Mouse (Mus musculus) forebrain, embryonic 14.5 days (tissue): Measurements from ENCODE around the gene Pdlim5. TPM values are rescaled to one million over a fixed set of nuclear protein-coding genes. Genes with fewer than 3 reads are reported as not detected.

Experiments used
- ATAC-seq: fragments of 200-750 bp; cut with Nextera tagmentation; 2 replicates; pipeline ENCODE4 v1.8.0; 2017; ENCODE audit warnings: mild to moderate bottlenecking, moderate library complexity
- DNase-seq: peaks from one replicate; pipeline ENCODE4 v3.0.0-alpha.2; 2015; ENCODE audit warnings: low spot score
- H3K27ac ChIP-seq: fragments of 300-500 bp; sonication (generic); 2 replicates; pipeline ENCODE4 v1.5.1; 2014; ENCODE audit warnings: low read depth, mild to moderate bottlenecking, control low read depth, low read length, moderate library complexity
- H3K27me3 ChIP-seq: fragments of 300-500 bp; sonication (generic); replicated peaks from 2 replicates; pipeline ENCODE4 v1.6.1; 2014; ENCODE audit warnings: low read length, control low read depth, mixed read lengths; ENCODE audit not compliant: control insufficient read depth, insufficient read depth
- H3K36me3 ChIP-seq: fragments of 300-500 bp; sonication (generic); 2 replicates; pipeline ENCODE4 v1.6.1; 2014; ENCODE audit warnings: low read length, control low read depth; ENCODE audit not compliant: control insufficient read depth, insufficient read depth
- H3K4me1 ChIP-seq: fragments of 300-500 bp; sonication (generic); 2 replicates; pipeline ENCODE4 v1.6.1; 2014; ENCODE audit warnings: antibody characterized with exemption, low read length, control low read depth; ENCODE audit not compliant: control insufficient read depth, insufficient read depth
- H3K4me2 ChIP-seq: fragments of 300-500 bp; sonication (generic); 2 replicates; pipeline ENCODE4 v1.6.1; 2014; ENCODE audit warnings: mild to moderate bottlenecking, control low read depth, low read length
- H3K4me3 ChIP-seq: fragments of 300-500 bp; sonication (generic); 2 replicates; pipeline ENCODE4 v1.5.1; 2014; ENCODE audit warnings: low read depth, low read length, control low read depth
- H3K9ac ChIP-seq: fragments of 300-500 bp; sonication (generic); 2 replicates; pipeline ENCODE4 v1.6.1; 2014; ENCODE audit warnings: mild to moderate bottlenecking, low read length, control low read depth, moderate library complexity
- H3K9me3 ChIP-seq: fragments of 300-500 bp; sonication (generic); replicated peaks from 2 replicates; pipeline ENCODE4 v1.6.1; 2016; ENCODE audit warnings: low read length, control low read depth, mixed read lengths; ENCODE audit not compliant: control insufficient read depth
- WGBS: fragments of 180-500 bp; shearing (Covaris S2); extraction: QIAGEN DNeasy Blood & Tissue Kit; methylation state at CpG from one replicate; pipeline ENCODE4 v1.1.7; 2014; 5-methylcytosine and 5-hydroxymethylcytosine counted together
- polyA plus RNA-seq: library from polyadenylated mRNA; unstranded; fragments of >200 nt; fragmentation: Nextera tagmentation; extraction: Ambion mirVana; gene quantifications from 2 replicates; pipeline ENCODE4 v1.2.1, GENCODE M21; 2014

Pdlim5 gene
- polyA plus RNA-seq, 1 experiment from 2014 or later = 14.3 TPM

DNA sequence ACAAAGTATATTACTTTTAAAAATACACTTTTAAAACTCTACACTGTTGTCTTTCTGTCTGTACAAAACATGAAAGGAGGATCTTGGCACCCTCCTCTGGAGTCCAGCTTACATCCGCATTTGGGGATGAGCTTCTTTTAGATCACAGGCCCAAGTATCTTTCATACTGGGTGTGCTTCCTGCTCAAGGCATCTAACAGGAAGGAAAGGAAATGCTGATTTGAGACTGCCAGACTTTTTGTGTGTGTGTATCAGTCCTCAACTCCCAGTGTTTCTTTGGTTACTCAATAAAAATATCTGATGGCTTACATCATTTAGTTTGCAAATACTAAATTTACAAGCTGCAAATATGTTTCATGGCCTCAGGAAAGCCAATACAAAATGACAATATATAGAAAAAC, 42.3 kb downstream of the Pdlim5 start:
- 86% methylated on average over 1 of the region's 1 CpGs for WGBS
- Histone ChIP-seq H3K27ac (no peak overlapping the region), H3K27me3 (no peaks in the 10 kb centered on the region), H3K36me3 (no peaks in the 10 kb centered on the region), H3K9me3 (no peaks in the 10 kb centered on the region), H3K9ac (no peak overlapping the region), H3K4me1 (no peaks in the 10 kb centered on the region), H3K4me2 (no peak overlapping the region), H3K4me3 (no peak overlapping the region)
- ATAC-seq = no peak
- DNase-seq = no peak

DNA sequence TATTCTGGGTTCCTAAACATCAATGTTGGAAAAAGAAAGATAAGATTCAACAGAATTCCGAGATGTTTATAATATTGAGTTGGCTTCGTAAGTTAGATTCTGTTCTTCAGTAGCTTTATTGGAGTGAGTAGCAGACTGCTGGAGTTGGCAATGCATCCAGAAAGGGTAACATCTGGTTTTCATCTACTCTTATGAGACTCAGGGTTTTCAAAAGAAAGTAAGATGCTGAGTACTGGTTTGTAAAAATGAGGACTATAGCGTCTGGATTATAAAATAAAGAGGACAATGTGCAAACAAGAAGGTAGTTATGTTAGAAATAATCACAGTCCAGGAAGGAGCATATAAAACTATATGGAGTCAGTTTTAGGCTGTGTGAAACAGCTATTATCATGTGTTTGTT, 45.0 kb downstream of the Pdlim5 start:
- ATAC-seq = no peak

DNA sequence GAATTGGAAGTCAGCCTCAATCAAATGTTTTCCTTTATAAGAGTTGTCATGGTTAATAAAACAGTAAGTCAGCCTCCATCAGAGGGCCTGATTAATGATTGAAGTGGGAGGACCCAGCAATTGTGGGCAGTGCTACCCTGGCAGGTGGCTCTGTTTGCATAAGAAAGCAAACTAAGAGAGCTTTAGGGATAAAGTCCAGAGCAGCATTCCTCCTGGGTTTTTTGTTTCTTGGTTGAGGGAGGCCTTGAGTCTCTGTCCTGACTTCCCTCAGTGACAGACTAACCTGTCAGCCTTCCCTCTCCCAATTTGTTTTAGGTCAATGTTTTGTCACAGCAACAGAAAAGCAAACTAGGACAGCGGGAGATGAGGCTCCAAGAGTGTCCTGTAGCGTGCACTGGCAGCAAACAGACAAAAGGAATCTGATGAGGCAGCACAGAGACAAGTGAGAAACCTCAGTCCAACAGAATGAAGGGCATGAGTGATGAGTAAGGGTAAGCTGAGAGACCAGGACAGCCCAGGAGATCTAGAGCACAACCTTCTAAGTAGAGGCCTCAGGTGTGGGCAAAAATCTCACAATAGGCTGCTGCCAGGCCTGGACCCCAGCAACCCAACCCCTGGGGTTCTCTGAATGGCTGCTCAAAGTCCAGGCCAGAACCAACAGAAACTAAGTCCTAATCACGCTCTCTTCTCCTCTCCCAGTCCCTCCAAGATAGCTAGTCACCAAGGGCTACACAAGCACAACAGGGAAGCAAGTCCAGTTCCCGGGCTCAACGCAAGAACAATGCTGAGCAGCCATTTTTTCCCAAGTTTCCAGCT, 46.5 kb downstream of the Pdlim5 start:
- Histone ChIP-seq H3K27ac (no peak overlapping the region), H3K4me1 (no peaks in the 10 kb centered on the region), H3K9ac (no peak overlapping the region), H3K27me3 (no peaks in the 10 kb centered on the region), H3K4me2 (no peak overlapping the region), H3K9me3 (no peaks in the 10 kb centered on the region), H3K36me3 (no peaks in the 10 kb centered on the region), H3K4me3 (no peak overlapping the region)
- 72% methylated on average over 5 of the region's 5 CpGs for WGBS
- DNase-seq = no peak
- no peak for ATAC-seq

More for the DNA sequence above, 45.0 kb downstream of the Pdlim5 start:
- DNase-seq = no peak
- H3K4me2 ChIP-seq = no peak overlapping the region
- no peak overlapping the region for H3K4me3 ChIP-seq
- H3K36me3 ChIP-seq = no peaks in the 10 kb centered on the region
- H3K9ac ChIP-seq = no peak overlapping the region
- no peaks in the 10 kb centered on the region for H3K27me3 ChIP-seq
- 95% methylated on average over 3 of the region's 3 CpGs for WGBS
- no peaks in the 10 kb centered on the region for H3K4me1 ChIP-seq
- no peak overlapping the region for H3K27ac ChIP-seq
- H3K9me3 ChIP-seq = no peaks in the 10 kb centered on the region

GRCm38 (mm10) chr3:142346261-142346660, 49.2 kb downstream of the Pdlim5 start:
- WGBS = 88% methylated on average over 6 of the region's 6 CpGs

GRCm38 (mm10) chr3:142345235-142346125, 50.0 kb downstream of the Pdlim5 start:
- 84% methylated on average over 8 of the region's 8 CpGs for WGBS
- no peak for DNase-seq
- Histone ChIP-seq H3K4me1 (no peaks in the 10 kb centered on the region), H3K4me2 (no peak overlapping the region), H3K9ac (no peak overlapping the region), H3K4me3 (no peak overlapping the region), H3K27ac (no peak overlapping the region), H3K9me3 (no peaks in the 10 kb centered on the region), H3K27me3 (no peaks in the 10 kb centered on the region), H3K36me3 (no peaks in the 10 kb centered on the region)
- no peak for ATAC-seq

More at GRCm38 (mm10) chr3:142346261-142346660, 49.2 kb downstream of the Pdlim5 start:
- Histone ChIP-seq H3K4me3 (no peak overlapping the region), H3K4me2 (no peak overlapping the region), H3K27me3 (no peaks in the 10 kb centered on the region), H3K36me3 (no peaks in the 10 kb centered on the region), H3K9me3 (no peaks in the 10 kb centered on the region), H3K4me1 (no peaks in the 10 kb centered on the region), H3K9ac (no peak overlapping the region), H3K27ac (no peak overlapping the region)
- DNase-seq (no peak), ATAC-seq (no peak)

DNA sequence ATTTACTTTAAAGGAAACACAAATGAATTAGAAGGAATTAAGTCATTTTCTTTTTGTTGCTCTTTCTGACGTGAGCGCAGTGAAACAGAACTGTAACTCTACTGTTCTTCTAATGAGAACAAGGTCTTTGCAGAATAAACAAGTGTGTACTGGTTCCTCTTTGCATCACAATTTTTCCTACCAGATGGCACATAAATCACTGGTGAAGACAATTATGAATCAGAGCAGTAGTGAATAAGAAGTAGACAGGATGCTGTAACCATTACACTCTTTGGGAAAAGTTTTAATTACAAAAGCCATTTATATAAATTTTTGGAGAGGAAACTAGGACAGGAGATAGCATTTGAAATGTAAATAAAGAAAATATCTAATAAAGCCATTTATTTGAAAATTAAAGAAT, 51.7 kb downstream of the Pdlim5 start:
- 73% methylated on average over 2 of the region's 2 CpGs for WGBS
- Histone ChIP-seq H3K9ac (no peak overlapping the region), H3K9me3 (no peaks in the 10 kb centered on the region), H3K36me3 (no peaks in the 10 kb centered on the region), H3K4me2 (no peak overlapping the region), H3K27me3 (no peaks in the 10 kb centered on the region), H3K4me1 (no peaks in the 10 kb centered on the region), H3K4me3 (no peak overlapping the region), H3K27ac (no peak overlapping the region)
- ATAC-seq (no peak), DNase-seq (no peak)

DNA sequence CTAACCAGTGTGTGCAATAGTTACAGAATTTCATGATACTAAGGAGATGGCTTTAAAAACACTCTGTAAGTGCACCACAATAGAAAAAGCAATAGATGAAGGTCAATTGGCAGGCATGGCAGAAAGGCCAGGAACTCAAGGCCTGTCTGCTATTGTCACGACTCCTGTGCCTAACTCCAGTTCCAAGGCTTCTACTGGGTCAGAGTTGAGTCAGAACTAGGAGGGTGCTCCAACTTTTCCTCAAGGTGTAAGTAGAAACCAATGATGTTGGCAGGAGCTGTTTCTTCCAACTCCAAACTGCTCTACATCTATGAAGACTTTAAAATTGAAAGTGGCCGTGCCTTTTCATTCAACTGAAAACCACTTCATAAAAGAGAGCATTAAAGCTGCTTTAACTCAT, 54.8 kb downstream of the Pdlim5 start:
- no peak for ATAC-seq
- Histone ChIP-seq H3K9ac (no peak overlapping the region), H3K27ac (no peak overlapping the region), H3K4me3 (no peak overlapping the region), H3K4me1 (no peaks in the 10 kb centered on the region), H3K4me2 (no peak overlapping the region), H3K9me3 (no peaks in the 10 kb centered on the region), H3K36me3 (no peaks in the 10 kb centered on the region), H3K27me3 (no peaks in the 10 kb centered on the region)
- WGBS = 30% methylated on average over 2 of the region's 2 CpGs
- no peak for DNase-seq

GRCm38 (mm10) chr3:142339440-142340251, 55.9 kb downstream of the Pdlim5 start:
- Histone ChIP-seq H3K4me2 (no peak overlapping the region), H3K27me3 (no peaks in the 10 kb centered on the region), H3K36me3 (no peaks in the 10 kb centered on the region), H3K9ac (no peak overlapping the region), H3K27ac (no peak overlapping the region), H3K4me1 (no peaks in the 10 kb centered on the region), H3K9me3 (no peaks in the 10 kb centered on the region), H3K4me3 (no peak overlapping the region)
- WGBS = 73% methylated on average over 6 of the region's 6 CpGs
- ATAC-seq = no peak
- DNase-seq = no peak
